Mouse (Mus musculus): ENCODE data around the gene Gpc1.

Gene Gpc1

DNA sequence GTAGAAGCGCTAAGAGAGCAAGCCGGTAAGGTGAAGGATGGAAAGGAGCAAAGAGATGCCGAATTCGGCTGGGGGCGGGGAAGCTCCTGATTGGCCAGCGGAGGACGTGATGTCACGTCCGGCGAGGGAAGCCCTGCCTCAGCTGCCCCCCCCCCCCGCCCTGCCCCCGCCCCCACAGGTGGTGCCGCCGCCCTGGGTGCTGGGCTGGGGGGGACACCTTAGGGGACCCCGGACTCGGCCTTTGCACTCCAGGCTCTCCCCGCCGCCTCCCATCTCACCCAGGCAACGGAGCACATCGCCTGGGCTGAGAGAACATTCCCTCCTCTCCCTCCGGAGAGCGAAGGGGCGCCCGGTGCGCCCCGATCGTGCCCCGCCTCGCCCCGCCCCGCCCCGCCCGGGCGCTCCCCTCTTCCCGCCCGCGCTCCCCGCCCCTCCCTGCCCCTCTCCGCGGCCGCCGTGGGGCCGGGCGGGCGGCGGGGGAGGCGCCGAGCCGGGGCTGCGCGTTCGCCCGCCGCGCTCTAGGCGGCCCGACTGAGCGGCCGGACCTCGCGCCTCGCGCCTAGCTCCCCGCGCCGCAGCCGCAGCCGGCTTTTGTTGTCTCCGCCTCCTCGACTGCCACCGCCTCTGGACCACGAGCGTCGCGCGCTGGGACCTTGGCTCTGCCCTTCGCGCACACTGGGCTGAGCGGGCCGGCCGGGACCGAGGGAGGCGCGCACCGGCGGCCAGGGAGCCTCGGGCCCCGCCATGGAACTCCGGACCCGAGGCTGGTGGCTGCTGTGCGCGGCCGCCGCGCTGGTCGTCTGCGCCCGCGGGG, at the start of gene Gpc1:
Gpc1 (plus strand) TSS at position 458 of the 814 bp plus-strand sequence.
- DNase-seq (ENCODE audit: low spot score in 2 of 2) = peak; percentile 81 to 85

DNA sequence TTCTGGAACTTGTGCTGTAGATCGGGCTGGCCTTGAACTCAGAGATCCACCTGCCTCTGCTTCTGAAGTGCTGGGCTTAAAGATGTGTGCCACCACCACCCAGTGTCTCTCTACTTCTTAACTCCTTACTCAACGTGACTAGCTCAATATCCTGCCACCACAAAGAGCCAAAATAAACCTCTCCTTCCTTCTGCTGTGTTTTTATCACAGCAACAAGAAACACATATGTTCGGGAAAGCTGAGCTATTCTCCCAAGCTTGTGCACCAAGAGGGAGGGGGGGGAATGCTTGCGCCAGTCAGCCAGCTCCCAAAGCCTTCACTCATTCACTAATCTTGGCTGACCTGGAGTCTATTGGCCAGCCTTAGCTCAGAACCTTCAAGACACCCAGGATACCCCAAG, 49.6 kb upstream of the Gpc1 start:
- no peak for DNase-seq (ENCODE audit: low spot score in 2 of 2)

DNA sequence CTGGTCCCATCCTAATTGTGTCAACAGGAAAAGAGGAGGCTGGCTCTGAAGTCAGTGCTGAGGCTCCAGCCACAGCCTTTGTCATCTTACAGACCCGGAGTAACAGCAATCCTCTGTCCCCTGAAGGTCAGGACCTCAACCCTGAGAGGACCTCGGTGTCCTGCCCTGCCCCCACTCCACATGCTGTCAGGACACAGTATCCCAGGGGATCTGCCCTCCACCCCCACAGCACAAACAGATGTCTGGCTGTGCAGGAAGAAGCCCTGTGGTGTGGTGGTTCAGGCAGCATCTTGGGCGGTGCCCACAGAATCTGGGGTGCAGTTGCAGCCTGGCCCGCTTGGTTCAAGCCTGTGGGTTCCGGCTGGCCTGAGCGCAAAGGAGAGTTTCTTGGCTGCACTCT, 48.9 kb upstream of the Gpc1 start:
- no peak for DNase-seq (ENCODE audit: low spot score in 2 of 2)

DNA sequence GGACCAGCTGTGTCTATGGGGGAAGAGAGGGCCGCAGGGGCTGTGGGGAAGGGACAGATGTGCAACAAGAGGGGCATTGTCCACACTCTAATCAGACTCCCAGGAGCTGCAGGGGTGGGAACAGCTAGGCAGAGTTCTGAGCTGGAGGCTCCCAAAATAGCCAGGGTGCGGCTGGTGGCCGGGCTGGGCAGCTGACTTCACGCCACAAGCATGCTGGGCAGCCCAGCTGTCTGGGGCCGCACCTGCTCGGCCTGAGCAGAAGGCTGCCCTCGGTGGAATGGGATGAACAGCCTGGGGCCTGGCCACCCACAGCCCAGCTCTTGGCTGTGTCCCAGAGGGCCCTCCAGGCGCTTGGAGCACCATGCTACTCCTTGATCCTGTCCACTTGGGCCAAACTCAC, 44.2 kb upstream of the Gpc1 start:
- no peak for DNase-seq (ENCODE audit: low spot score in 2 of 2)

DNA sequence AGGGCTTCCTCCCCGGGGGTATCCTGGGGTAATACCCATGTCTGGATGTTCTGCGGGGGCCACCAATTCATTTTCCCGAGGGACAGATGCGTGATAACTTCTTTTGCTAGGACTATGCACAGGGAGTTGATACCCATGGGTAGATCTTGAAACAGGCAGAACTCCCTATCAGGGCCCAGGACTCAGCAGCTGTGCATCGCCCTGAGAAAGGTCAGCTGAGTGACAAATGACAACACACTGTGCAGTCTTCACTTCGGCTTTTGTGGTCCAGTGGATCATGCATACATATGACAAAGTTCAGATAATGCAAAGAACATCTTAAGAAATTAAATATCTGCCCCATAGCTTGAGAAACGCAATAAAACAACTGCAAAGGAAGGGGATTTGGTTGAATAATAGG, 43.4 kb upstream of the Gpc1 start:
- no peak for DNase-seq (ENCODE audit: low spot score in 2 of 2)

DNA sequence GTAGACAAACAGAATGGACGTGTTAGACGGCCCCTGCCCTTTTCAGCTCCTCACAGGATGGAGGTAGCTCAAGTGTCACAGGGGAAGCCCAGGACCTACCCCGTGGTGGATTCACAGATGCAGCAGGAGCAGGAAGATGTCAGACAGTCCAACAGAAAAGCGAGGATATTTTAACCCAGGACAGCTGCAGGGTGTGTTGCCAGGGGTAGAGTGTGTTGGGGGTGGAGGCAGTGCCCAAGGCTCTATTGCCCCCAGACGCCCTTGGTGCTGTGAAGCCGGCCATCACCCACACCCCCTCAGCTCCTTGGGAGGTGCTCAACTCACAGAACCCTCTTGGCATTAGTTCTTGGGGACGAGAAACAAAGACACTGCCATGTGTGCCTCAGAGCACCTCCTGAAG, 40.8 kb upstream of the Gpc1 start:
- no peak for DNase-seq (ENCODE audit: low spot score in 2 of 2)

DNA sequence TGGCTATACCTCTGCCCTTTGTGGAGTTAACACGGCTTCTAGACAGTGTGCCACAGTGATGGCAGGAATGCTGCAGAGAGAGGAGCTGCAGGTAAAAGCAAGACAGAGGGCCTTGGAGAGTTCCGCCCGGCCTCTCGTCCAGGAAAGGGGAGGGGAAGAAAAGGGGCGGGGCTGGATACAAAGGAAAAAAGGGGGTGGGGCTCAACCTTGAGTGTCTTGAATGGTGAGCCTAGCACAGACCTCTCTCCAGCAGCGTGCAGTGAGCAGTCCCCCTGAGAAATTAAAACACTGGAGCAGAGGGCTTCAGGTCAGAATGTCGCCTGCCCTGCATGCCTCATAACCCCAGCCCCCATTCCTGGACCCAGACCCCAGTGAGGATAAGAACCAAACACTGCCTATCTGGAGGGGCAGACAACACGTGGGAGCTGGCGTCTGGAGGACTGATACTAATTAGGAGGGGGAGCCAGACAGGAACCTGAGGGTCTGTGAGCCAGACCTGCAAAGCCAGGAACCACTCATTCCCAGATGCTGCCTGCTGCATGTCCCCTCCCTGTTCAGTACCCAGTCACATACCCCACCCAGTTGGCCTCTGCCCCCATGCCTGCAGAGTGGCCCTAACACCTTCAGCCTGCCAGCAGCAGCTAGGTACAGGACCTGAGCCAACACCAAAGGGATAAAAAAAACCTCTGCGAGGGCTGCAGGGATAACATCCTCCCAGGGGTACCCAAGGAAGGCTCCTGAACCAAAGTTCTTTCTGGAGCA, 40.2 kb upstream of the Gpc1 start:
- no peak for DNase-seq (ENCODE audit: low spot score in 2 of 2)

DNA sequence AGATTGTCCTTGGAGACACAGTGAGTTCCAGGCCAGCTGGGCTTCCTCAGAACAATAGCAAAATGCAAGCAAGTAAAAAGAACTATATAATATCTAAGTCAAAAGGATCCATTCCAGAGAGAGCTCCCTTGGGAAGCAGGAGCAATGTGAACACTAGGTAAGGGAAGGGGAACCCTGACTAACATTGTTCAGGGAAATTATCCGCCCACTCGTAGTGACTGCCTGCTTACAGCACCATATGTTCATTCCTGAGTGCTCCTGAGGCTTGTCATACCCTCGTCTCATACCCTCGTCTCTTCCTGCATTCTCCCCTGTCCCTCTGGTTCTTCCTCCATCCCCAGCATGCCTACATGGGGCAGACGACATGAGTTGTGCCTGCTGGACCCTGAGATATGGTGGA, 37.7 kb upstream of the Gpc1 start:
- DNase-seq (ENCODE audit: low spot score in 2 of 2) = peak in 1 of 2 experiments; percentile 16

DNA sequence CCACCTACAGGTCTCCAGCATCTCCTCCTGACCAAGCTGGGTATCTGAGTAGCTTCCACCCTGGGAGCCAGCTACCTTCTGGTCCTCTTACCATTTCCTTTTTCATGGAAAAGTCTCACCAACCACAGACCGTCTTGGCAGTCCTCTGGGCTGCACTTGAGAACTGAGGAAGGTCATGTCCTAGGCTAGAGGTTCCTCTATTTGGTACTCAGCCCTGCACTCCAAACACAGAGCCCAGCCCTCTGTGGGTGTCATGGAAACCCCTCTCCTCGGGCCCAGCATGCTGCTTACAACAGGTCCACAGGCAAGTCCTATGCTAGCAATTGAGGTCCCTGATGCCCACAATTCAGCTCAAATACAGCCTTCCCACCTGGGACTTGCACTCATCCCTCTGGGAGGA, 33.0 kb upstream of the Gpc1 start:
- no peak for DNase-seq (ENCODE audit: low spot score in 2 of 2)

DNA sequence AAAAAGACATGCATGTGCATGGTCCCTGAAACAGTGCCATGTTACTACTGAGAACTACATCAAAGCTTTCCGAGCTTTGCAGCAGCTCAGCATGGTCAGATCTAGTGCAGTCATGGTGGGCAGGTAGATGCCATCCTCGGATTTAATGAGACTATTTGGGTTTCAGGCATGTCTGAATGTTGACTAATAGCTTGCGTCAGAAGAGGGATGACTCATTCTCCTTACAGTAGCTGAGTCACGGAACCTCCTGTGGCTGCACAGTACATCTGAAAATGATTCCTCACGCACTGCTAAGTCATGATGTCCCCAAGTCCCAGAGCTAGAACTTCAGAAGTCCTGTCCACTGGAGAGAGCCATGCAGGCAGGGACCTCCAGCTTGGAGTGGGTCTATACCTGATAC, 31.8 kb upstream of the Gpc1 start:
- peak; percentile 22 to 60 for DNase-seq (ENCODE audit: low spot score in 2 of 2)

DNA sequence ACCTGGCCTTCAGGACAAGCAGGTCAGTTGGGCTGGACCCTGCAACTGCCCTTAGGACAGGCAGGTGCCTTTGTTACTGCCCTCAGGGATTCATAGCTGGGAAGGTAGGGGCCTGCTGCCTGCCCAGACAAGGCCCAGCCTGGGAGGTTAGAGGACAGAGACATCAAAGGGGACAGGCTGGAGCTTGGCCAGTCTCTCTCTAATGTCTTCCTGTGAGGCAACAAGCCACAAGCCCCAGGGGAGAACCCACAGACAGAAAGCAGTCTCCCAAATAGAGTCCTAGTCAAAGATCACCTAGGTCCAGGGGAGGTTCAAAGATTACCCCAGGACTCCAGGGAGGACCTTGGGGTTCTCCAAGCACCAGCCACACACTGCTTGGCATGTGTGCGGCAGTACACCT, 29.1 kb upstream of the Gpc1 start:
- DNase-seq (ENCODE audit: low spot score in 2 of 2) = no peak

DNA sequence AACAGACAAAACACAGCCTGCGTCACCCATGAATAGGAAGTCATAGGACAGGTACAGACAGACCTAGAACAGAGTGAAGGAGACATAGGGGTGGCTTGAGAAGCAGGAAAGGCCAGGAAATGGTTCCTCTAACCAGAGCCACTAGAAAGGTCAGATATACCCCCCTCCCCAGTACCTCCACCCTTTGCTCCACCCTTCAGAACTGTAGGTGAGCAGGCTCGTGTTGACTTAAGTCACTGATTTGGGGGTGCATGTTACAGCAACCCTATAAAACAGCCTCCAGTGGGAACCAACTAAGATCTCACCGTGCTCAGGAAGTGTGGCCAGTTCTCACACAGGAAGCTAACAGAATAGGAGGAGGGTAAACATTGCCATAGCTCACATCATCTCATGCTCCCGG, 28.1 kb upstream of the Gpc1 start:
- no peak for DNase-seq (ENCODE audit: low spot score in 2 of 2)

DNA sequence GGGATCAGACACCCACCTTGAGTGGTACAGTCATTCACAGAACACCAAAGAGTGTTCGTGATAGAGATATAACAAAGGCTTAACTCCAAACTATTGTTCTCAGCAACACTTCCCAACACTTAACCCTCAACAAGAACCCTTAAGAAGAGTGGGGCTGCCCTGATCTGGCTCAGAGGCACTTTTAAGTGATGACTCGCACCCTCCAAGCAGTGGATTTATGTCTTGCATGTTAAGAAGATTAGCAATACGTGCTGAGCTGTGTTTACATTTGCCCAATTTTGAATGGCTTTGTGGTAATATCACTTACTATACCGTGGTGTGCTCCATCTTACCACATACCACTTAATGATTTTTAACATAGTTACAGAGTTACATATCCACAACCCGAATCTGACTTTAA, 26.3 kb upstream of the Gpc1 start:
- no peak for DNase-seq (ENCODE audit: low spot score in 2 of 2)

DNA sequence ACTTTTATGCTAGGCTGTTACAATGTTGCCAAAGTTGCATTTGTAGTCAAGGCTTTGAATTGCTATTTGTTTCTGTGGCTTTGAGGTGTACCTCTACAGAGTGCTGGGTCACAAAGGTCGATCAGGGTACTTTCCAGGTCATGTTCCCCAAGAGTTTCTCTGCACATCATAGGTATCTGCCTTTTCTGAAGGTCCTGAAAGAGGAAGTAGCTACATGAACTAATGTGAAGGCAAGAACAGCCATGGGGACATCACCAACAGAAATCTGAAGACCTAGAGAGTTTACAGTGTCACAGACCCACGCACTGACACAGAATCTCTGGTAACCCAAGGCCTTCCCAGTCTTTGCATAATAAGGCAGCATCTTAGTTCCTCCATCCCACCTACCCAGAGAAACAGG, 25.6 kb upstream of the Gpc1 start:
- no peak for DNase-seq (ENCODE audit: low spot score in 2 of 2)

DNA sequence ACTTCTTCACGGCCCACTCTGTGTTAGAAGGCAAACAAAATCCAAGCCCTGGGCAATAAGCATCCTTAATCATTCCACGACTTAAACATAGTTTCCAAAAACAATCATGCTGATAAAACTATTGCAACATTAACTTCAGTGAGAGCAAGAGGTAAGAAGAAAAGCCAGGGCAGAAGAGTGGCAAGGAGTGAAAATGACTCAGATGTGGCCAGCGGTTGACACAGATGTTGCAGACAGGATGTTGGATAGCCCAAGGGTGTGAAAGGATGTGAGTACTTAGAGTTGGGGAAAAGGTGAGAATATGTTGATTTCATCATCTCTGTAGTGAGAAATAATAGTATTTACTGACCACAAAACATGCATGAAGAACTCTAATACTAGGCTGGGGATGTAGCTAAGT, 24.7 kb upstream of the Gpc1 start:
- no peak for DNase-seq (ENCODE audit: low spot score in 2 of 2)

DNA sequence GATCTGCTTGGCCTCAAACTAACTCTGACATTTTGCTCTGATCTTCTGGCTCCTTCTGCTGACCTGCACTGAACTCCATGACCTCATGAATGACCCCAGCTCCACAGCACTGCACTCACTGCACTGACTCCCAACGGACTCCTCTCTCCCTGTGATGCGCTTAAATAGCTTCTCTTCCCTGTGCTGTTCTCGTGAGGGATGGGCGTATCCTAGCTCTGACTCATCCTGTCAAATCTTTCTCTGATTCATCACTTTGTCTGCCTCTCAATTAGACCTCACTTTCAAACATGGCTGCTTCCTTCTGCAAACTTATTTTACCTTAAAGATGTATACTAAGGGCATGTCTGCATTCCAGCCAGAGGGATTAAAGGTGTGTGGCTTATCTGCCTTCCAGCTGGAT, 21.8 kb upstream of the Gpc1 start:
- DNase-seq (ENCODE audit: low spot score in 2 of 2) = no peak

DNA sequence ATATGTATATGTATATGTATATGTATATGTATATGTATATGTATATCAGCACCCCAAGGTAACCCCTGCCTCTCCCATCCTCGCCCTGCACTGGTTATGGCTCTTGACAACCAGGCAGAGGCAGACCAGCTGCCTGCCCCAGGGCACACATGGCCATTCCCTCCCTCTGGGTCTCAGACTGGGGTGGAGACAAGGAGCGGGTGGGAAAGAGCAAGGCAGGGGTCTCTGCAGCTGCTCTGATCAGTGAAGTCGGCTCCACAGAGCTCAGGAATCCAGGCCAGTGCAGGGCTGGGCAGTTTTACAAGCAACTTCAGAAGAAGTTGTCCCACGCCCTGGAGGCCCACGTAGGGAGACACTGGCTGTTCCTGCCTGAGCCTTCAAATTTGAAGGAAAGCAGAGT, 17.1 kb upstream of the Gpc1 start:
- no peak for DNase-seq (ENCODE audit: low spot score in 2 of 2)

DNA sequence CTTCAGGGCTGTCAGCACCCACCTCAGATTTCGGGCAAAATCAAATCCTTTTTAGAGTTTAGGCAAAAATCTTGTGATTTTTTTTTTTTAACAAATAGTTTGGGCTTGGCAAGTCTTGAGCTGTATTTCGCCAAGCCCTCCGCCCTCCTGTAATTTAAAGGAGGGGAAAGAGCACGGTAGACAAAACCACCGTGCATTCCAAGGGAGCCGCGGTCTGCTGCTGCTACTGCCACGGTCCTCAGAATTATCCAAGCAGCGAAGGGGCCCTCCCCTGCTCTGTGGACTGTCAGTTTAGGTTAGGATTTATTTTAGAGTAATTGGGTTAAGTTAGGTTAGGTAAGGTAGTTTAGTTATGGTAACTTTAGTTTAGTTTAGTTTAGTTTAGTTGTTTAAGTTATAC, 16.3 kb upstream of the Gpc1 start:
- no peak for DNase-seq (ENCODE audit: low spot score in 2 of 2)

DNA sequence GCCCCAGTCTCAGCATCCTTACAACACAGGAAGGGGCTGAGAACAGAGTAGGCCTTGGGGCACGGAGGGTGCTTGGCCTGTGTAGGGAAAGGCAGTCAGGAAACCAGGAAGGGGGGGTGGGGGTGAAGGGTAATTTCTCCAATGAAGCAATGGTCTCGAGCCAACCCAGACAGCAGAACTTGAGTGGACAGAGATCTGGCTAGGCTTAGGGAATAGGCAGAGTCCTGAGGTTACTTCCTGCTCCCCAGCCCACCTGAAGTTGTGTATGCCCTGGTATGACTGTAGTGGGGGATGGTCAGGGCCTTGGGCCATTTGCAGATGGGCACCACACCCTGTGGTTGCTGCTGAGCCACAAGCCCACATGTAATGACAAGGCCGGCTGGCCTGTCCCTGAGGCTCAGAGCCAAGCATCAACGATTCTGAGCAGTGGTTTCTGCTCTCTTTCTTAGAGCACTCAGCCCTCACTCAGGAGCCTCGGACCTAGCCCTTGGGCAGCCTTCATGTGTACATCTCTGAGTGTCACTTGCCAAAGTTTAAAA, 15.6 kb upstream of the Gpc1 start:
- DNase-seq (ENCODE audit: low spot score in 2 of 2) = no peak

DNA sequence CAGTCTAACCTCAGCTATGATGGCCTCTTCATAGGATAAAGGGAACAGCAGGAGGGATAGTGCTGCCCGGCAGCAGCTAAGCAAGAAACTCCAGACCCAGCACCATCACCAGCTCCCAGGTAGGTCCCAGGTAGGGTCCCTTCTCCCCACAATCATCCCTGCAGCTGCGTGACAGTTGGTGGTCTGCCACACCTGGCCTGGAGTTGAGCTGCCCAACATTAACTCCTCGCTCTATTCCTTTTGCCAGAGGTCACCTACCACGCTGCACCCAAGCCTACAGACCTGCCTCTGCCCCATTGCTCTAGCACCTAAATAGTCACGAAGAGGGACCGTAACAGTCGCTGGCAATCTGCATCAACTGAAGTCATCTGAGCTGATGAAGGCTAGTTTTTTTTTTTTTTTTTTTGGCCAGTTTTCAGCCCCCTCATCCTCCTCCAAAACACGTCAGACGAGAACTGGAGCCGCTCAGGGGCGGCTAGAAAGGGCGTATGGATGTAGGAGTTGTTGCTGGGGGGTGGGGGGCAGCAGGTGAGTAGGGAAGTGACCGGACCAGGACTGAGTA, 738 bp upstream of the Gpc1 start:
- no peak for DNase-seq (ENCODE audit: low spot score in 2 of 2)

DNA sequence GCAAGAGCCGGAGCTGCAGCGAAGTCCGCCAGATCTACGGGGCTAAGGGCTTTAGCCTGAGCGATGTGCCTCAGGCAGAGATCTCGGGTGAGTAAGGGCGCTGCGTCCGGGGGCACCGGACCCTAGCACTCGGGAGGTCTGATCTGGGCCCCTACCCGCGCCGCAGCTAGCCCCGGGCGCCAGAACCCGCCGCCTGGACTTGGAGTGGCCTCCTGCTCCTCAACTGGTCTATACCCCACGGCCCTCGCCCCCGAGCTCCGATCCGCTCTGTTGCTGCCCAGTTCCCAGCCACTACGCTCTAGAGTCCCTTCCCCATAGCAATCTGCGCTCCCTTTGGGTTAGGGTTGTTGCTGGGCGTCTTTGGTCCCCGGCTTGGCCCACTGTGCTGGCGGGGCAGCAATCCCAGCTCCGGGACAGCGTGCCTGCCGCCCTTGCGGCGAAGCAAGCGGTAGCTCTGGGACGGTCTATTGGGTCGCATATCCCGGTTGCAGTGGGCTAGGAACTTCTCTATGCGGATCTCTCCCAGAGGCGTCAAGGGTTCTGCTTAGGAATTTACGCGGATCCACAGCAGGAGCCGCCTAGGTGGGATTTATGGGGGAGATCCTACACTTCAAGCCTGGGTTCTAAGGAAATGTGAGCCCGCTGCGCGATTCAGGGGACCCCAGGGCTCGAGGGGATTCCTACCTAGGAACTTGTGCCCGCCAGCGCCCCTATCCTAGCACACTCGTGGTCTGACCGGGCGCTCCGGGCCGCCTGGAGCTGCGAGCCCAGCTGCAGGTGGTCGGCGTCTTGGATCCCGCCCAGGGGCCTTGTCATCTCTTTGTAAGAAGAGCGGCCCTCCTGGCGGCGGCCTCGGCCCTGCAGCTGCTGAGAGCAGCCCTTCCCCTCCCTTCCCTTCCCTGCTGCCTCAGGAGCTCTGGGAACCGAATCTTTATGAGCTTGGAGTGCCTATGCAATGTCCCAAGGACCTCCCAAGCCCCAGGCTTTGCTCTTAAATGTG, 866 bp downstream of the Gpc1 start:
- peak in 1 of 2 experiments; percentile 48 for DNase-seq (ENCODE audit: low spot score in 2 of 2)

All from right cerebral cortex, postnatal 36 days (tissue).